Mouse (Mus musculus) stomach, embryonic 16.5 days (tissue): Measurements from ENCODE around the gene Slc25a53. TPM values are rescaled to one million over a fixed set of nuclear protein-coding genes. Genes with fewer than 3 reads are reported as not detected.

ENCODE experiments used
- ATAC-seq: fragments of 200-750 bp; cut with Nextera tagmentation; 2 replicates; pipeline ENCODE4 v1.8.0; 2017; ENCODE audit warnings: moderate number of reproducible peaks, moderate TSS enrichment; ENCODE audit not compliant: insufficient read depth, low FRiP score
- H3K27ac ChIP-seq: fragments of 300-500 bp; sonication (generic); 2 replicates; pipeline ENCODE4 v1.5.1; 2014; ENCODE audit warnings: low read length
- H3K27me3 ChIP-seq: fragments of 300-500 bp; sonication (generic); 2 replicates; pipeline ENCODE4 v1.6.1; 2014; ENCODE audit warnings: low read length, control low read depth, mixed read lengths; ENCODE audit not compliant: control insufficient read depth, insufficient read depth
- H3K36me3 ChIP-seq: fragments of 300-500 bp; sonication (generic); 2 replicates; pipeline ENCODE4 v1.6.1; 2014; ENCODE audit warnings: low read length; ENCODE audit not compliant: control insufficient read depth, insufficient read depth
- H3K4me1 ChIP-seq: fragments of 300-500 bp; sonication (generic); 2 replicates; pipeline ENCODE4 v1.6.1; 2014; ENCODE audit warnings: low read length, control low read depth, mixed read lengths; ENCODE audit not compliant: control insufficient read depth, insufficient read depth
- H3K4me2 ChIP-seq: fragments of 300-500 bp; sonication (generic); 2 replicates; pipeline ENCODE4 v1.6.1; 2014; ENCODE audit warnings: low read depth, low read length, mixed read lengths
- H3K4me3 ChIP-seq: fragments of 300-500 bp; sonication (generic); replicated peaks from 2 replicates; pipeline ENCODE4 v1.5.1; 2014; ENCODE audit warnings: mild to moderate bottlenecking, low read length
- H3K9ac ChIP-seq: fragments of 300-500 bp; sonication (generic); 2 replicates; pipeline ENCODE4 v1.6.1; 2014; ENCODE audit warnings: low read length
- H3K9me3 ChIP-seq: fragments of 300-500 bp; sonication (generic); replicated peaks from 2 replicates; pipeline ENCODE4 v1.6.1; 2016; ENCODE audit warnings: low read length, control low read depth; ENCODE audit not compliant: control insufficient read depth
- WGBS: fragments of 180-500 bp; shearing (Covaris S2); extraction: QIAGEN DNeasy Blood & Tissue Kit; methylation state at CpG from one replicate; pipeline ENCODE4 v1.1.7; 2014; 5-methylcytosine and 5-hydroxymethylcytosine counted together
- polyA plus RNA-seq: library from polyadenylated mRNA; unstranded; fragments of >200 nt; fragmentation: Nextera tagmentation; extraction: Ambion mirVana; gene quantifications from 2 replicates; pipeline ENCODE4 v1.2.1, GENCODE M21; 2015

Gene Slc25a53
- polyA plus RNA-seq, 1 experiment from 2014 or later: 9.3 TPM

DNA sequence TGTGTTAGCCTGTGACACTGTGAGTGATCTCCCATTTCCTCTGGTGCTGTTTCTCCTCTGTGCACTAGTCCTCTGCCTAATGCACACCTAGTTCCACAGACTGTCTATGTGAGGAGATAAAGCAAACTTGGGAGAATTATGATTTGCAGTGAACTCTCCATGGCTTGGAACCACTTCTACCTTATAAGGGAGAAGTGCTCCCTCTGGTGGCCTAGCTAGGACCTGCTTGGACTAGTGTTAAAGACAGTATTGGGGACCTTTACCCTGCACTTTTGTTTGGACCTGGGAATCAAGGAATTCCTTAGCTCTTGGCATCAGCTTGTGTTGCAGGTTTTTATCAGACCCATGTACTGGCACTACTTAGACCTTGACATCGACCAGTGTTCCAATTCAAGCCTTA lies 18.8 kb downstream of the Slc25a53 start:
- Histone ChIP-seq H3K36me3 (no peaks in the 10 kb centered on the region), H3K4me2 (no peak overlapping the region), H3K9ac (no peak overlapping the region), H3K27me3 (no peaks in the 10 kb centered on the region), H3K4me3 (no peak overlapping the region), H3K4me1 (no peaks in the 10 kb centered on the region), H3K9me3 (no peaks in the 10 kb centered on the region), H3K27ac (no peak overlapping the region)
- 0 out of 2 replicates have a peak, but pooled peaks have one; percentile 37 for ATAC-seq
- 24% methylated on average over 1 of the region's 1 CpGs for WGBS

GRCm38 (mm10) chrX:137017668-137018067 lies 20.4 kb downstream of the Slc25a53 start:
- no peaks in the 10 kb centered on the region for H3K4me1 ChIP-seq

DNA sequence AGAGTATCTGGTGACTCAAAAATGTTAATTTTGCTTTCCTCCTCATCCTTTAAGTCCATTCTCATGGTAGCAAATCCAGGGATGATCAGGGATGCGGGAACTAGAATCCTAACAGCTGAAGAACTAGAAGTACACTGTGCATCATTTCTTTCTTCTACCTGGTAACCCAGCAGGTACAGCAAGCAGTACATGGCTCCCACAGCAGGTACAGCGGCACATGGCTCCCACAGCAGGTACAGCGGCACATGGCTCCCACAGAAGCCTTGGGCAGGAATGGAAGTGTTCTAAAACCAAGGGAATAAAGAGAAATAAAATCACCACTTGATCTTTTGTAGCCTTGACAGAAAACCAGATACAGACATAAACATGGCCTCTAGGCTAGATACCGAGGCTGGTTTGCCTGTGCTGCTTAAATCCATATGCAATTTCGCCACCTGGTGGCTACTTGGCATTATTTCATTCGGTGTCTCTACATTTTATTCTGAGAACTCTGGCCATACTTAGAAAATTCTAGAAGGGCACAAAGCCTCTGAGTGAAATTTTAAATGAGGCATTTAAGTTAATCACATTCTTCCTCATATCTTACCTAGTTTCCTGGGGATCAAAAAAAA lies 22.9 kb downstream of the Slc25a53 start:
- Histone ChIP-seq H3K27ac (no peak overlapping the region), H3K4me2 (no peak overlapping the region), H3K27me3 (no peaks in the 10 kb centered on the region), H3K4me1 (no peaks in the 10 kb centered on the region), H3K4me3 (no peak overlapping the region), H3K36me3 (no peaks in the 10 kb centered on the region), H3K9ac (no peak overlapping the region), H3K9me3 (no peaks in the 10 kb centered on the region)
- WGBS: 52% methylated on average over 6 of the region's 6 CpGs
- no peak for ATAC-seq

More at GRCm38 (mm10) chrX:137017668-137018067, 20.4 kb downstream of the Slc25a53 start:
- no peak for ATAC-seq
- Histone ChIP-seq H3K27me3 (no peaks in the 10 kb centered on the region), H3K4me3 (no peak overlapping the region), H3K4me2 (no peak overlapping the region), H3K36me3 (no peaks in the 10 kb centered on the region), H3K9ac (no peak overlapping the region), H3K27ac (no peak overlapping the region), H3K9me3 (no peaks in the 10 kb centered on the region)
- 87% methylated on average over 1 of the region's 1 CpGs for WGBS

DNA sequence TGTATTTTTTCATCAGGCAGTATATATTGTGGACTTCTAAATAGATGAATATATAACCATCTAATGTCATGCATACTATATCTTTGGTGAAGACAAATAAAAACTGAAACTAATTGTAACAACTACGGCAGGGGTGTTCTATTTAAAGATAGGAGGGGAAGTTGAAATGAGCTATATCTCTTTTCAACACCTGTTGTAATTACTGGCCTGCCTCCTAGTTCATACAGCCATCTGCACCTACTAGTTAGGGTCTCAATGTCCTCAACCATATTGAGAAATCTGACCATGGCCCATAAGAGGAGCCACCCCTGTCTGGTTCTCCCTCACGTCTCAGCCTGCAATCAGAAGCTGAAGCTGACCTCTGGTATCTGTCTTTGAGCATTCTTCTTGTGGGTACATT lies 41.8 kb downstream of the Slc25a53 start:
- no peaks in the 10 kb centered on the region for H3K36me3 ChIP-seq
- ATAC-seq: no peak
- H3K4me3 ChIP-seq: no peak overlapping the region
- no peak overlapping the region for H3K27ac ChIP-seq
- no peak overlapping the region for H3K9ac ChIP-seq
- WGBS: 76% methylated on average over 2 of the region's 2 CpGs
- H3K4me2 ChIP-seq: no peak overlapping the region
- H3K9me3 ChIP-seq: no peaks in the 10 kb centered on the region
- H3K27me3 ChIP-seq: peaks cover 11% of the 10 kb centered on the region
- no peaks in the 10 kb centered on the region for H3K4me1 ChIP-seq

DNA sequence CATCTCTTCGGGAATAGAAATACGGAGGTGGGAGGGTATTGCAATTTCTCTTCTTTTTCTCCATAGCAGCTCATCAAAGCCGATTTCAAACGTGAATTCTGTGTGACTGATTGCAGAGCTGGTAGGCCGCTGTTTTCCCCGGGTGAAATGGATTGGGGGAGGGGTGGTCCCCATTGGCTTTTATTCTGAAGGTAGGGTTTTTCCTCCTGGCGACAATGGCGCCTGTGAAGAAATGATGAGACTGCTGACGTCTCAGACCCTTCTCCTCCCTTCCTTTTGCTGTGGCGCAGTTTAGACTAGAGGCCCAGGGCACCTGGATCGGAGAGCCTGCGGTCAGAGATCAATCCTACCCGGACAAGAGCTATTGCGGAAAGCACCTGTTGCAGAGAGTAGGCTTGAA lies 44.5 kb downstream of the Slc25a53 start:
- Histone ChIP-seq H3K36me3 (no peaks in the 10 kb centered on the region), H3K4me1 (no peaks in the 10 kb centered on the region), H3K9ac (no peak overlapping the region), H3K27ac (no peak overlapping the region), H3K4me3 (peak overlapping the region; percentile 43), H3K4me2 (peak overlapping the region; percentile 56), H3K27me3 (peaks cover 12% of the 10 kb centered on the region), H3K9me3 (no peaks in the 10 kb centered on the region)
- 26% methylated on average over 13 of the region's 14 CpGs for WGBS
- ATAC-seq: no peak

GRCm38 (mm10) chrX:136992978-136993547 lies 45.0 kb downstream of the Slc25a53 start, which contains the start of gene Zcchc18:
Gene Zcchc18, plus strand, starts transcription at chrX:136993155.
- Histone ChIP-seq H3K9me3 (no peaks in the 10 kb centered on the region), H3K4me3 (peak within 1 kb of the TSS; percentile 43), H3K4me1 (no peaks in the 10 kb centered on the region), H3K27me3 (peaks cover 12% of the 10 kb centered on the region), H3K9ac (peak within 1 kb of the TSS; percentile 45; the same call in 1 of the 2 replicates), H3K27ac (no peak within 1 kb of the TSS), H3K36me3 (no peaks in the 10 kb centered on the region), H3K4me2 (peak within 1 kb of the TSS; percentile 56)
- 20% methylated on average over 26 of the region's 26 CpGs for WGBS
- peak; percentile 84 for ATAC-seq

GRCm38 (mm10) chrX:136992191-136992965 lies 45.7 kb downstream of the Slc25a53 start:
- Histone ChIP-seq H3K9ac (no peak overlapping the region), H3K27me3 (peaks cover 12% of the 10 kb centered on the region), H3K36me3 (no peaks in the 10 kb centered on the region), H3K27ac (no peak overlapping the region), H3K4me2 (peak overlapping the region; percentile 56), H3K9me3 (no peaks in the 10 kb centered on the region), H3K4me1 (no peaks in the 10 kb centered on the region), H3K4me3 (peak overlapping the region; percentile 43)
- 22% methylated on average over 19 of the region's 19 CpGs for WGBS
- ATAC-seq: no peak

DNA sequence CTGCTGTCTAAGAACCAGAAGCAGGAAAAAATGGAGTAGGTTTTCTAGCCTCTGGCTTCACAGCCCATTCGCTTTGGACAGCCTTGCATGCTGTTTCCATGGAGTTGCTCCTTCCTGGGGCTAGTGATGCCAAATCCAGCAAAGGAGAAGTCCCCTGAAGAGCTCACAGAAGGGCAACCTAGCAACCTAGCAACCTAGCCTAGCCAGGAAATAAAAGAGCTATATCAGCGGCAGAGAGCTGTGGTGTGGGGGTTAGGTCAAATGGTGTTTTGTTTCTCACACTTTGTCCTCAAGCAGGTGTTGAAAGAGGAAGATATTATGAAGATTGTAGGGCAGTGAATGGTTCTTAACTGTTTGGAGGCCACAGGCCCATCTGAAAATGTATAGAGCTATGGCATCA lies 46.8 kb downstream of the Slc25a53 start:
- H3K4me2 ChIP-seq: no peak overlapping the region
- ATAC-seq: no peak
- WGBS: 65% methylated on average over 2 of the region's 2 CpGs
- H3K27ac ChIP-seq: no peak overlapping the region
- H3K4me3 ChIP-seq: no peak overlapping the region
- H3K4me1 ChIP-seq: no peaks in the 10 kb centered on the region
- no peaks in the 10 kb centered on the region for H3K9me3 ChIP-seq
- H3K9ac ChIP-seq: no peak overlapping the region
- no peaks in the 10 kb centered on the region for H3K36me3 ChIP-seq
- H3K27me3 ChIP-seq: peaks cover 12% of the 10 kb centered on the region

DNA sequence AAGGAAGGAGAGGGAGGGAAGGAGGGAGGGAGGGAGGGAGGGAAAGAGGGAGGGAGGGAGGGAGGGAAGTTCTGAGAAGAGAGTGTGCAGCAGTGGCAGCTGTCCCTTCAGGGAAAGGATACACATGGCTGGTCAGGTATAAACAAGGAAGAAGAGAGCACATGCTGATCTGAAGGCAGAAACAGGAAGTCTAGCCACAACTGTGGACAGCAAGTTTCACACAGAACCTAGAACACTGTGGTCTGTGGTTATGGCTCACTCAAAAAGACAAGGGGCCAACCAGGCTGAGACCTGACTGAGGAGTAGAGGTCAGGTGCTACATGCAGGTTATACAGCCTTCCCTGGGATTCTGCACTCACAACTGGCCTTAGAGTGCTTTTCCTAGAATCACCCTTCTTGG lies 52.1 kb downstream of the Slc25a53 start:
- no peaks in the 10 kb centered on the region for H3K4me1 ChIP-seq
- no peaks in the 10 kb centered on the region for H3K36me3 ChIP-seq
- ATAC-seq: no peak
- no peak overlapping the region for H3K27ac ChIP-seq
- H3K27me3 ChIP-seq: no peaks in the 10 kb centered on the region; the same call in 1 of the 2 replicates
- H3K4me2 ChIP-seq: no peak overlapping the region
- H3K4me3 ChIP-seq: no peak overlapping the region
- no peaks in the 10 kb centered on the region for H3K9me3 ChIP-seq
- H3K9ac ChIP-seq: no peak overlapping the region
